Mouse (Mus musculus) midbrain, embryonic 11.5 days (tissue): ENCODE data around the gene Tatdn2. TPM values are rescaled to one million over a fixed set of nuclear protein-coding genes. Genes with fewer than 3 reads are reported as not detected.

Experiments used
- ATAC-seq: fragments of 200-750 bp; cut with Nextera tagmentation; 2 replicates; pipeline ENCODE4 v1.8.0; 2017; ENCODE audit warnings: moderate TSS enrichment, moderate library complexity; ENCODE audit not compliant: low FRiP score
- DNase-seq: peaks from one replicate; pipeline ENCODE4 v3.0.0; 2015; ENCODE audit warnings: low spot score; ENCODE audit errors: missing footprints
- H3K27ac ChIP-seq: fragments of 300-500 bp; sonication (generic); 2 replicates; pipeline ENCODE4 v1.5.1; 2014; ENCODE audit warnings: low read depth, low read length
- H3K27me3 ChIP-seq: fragments of 300-500 bp; sonication (generic); 2 replicates; pipeline ENCODE4 v1.6.1; 2014; ENCODE audit warnings: mild to moderate bottlenecking, low read length, moderate library complexity, mixed read lengths; ENCODE audit not compliant: control insufficient read depth, insufficient read depth
- H3K36me3 ChIP-seq: fragments of 300-500 bp; sonication (generic); 2 replicates; pipeline ENCODE4 v1.6.1; 2014; ENCODE audit warnings: mild to moderate bottlenecking, low read length, moderate library complexity, mixed read lengths; ENCODE audit not compliant: control insufficient read depth, insufficient read depth
- H3K4me1 ChIP-seq: fragments of 300-500 bp; sonication (generic); 2 replicates; pipeline ENCODE4 v1.6.1; 2014; ENCODE audit warnings: low read length; ENCODE audit not compliant: control insufficient read depth, insufficient read depth
- H3K4me2 ChIP-seq: fragments of 300-500 bp; sonication (generic); 2 replicates; pipeline ENCODE4 v1.6.1; 2014; ENCODE audit warnings: mild to moderate bottlenecking, moderate library complexity
- H3K4me3 ChIP-seq: fragments of 300-500 bp; sonication (generic); 2 replicates; pipeline ENCODE4 v1.5.1; 2014; ENCODE audit warnings: low read depth, low read length
- H3K9ac ChIP-seq: fragments of 300-500 bp; sonication (generic); 2 replicates; pipeline ENCODE4 v1.6.1; 2014; ENCODE audit warnings: low read length
- H3K9me3 ChIP-seq: fragments of 300-500 bp; sonication (generic); 2 replicates; pipeline ENCODE4 v1.6.1; 2016; ENCODE audit warnings: low read length; ENCODE audit not compliant: control insufficient read depth
- WGBS: fragments of 180-500 bp; shearing (Covaris S2); extraction: QIAGEN DNeasy Blood & Tissue Kit; methylation state at CpG from one replicate; pipeline ENCODE4 v1.1.7; 2014; 5-methylcytosine and 5-hydroxymethylcytosine counted together
- polyA plus RNA-seq: library from polyadenylated mRNA; unstranded; fragments of >200 nt; fragmentation: Nextera tagmentation; extraction: Ambion mirVana; gene quantifications from 2 replicates; pipeline ENCODE4 v1.2.1, GENCODE M21; 2014

Tatdn2 gene
- 1.0 and 1.7 TPM in 2 replicates for polyA plus RNA-seq

DNA sequence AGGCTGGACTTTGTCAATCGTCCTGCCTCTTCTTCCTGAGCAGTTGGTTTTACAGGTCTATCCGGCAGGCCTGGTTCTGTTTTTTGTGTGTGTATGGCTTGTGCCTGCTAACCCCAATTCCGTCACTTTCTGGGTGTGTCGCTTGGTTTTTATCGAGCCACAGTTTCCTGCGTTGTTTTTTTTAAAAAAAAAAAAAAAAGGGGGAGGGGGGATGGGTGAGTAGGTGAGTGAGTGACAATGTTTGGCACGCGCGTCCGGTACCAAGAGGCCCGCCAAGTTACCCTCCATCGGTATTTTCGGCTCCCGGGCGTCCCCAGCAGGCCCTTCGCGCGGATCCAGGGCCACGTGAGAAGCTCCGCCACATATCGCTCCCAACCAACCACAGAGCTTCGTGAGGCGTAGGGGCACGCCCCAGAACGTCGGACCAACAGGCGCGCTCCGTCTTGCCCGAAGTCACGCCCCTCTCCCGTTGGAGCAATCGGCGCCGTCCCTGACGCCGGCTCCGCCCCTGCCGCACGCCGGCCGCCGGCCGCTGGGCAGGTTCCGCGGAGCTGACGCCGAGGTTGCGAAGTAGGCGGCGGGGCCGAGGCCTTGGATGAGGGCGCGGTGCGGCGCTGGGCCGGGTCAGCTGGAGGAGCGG lies at the start of gene Tatdn2:
Gene Tatdn2, plus strand, starts transcription at position 469 of the 640 bp plus-strand sequence.
- no peaks in the 10 kb centered on the region; the same call in 1 of the 2 replicates for H3K36me3 ChIP-seq
- H3K4me1 ChIP-seq: peaks cover 16% of the 10 kb centered on the region
- under 1% methylated on average over 46 of the region's 58 CpGs for WGBS
- H3K9ac ChIP-seq: peak within 1 kb of the TSS; percentile 81
- no peaks in the 10 kb centered on the region for H3K27me3 ChIP-seq
- peak within 1 kb of the TSS; percentile 82 for H3K4me3 ChIP-seq
- peak within 1 kb of the TSS; percentile 83 for H3K27ac ChIP-seq
- DNase-seq (peak; percentile 98), ATAC-seq (peak; percentile 99)
- peak within 1 kb of the TSS; percentile 99 for H3K4me2 ChIP-seq
- H3K9me3 ChIP-seq: no peaks in the 10 kb centered on the region

GRCm38 (mm10) chr6:113649346-113650196 lies 47.3 kb upstream of the Tatdn2 start:
- Histone ChIP-seq H3K27me3 (no peaks in the 10 kb centered on the region), H3K4me1 (no peaks in the 10 kb centered on the region), H3K9me3 (no peaks in the 10 kb centered on the region), H3K36me3 (no peaks in the 10 kb centered on the region), H3K27ac (no peak overlapping the region), H3K4me2 (no peak overlapping the region), H3K9ac (no peak overlapping the region), H3K4me3 (no peak overlapping the region)
- DNase-seq: no peak
- ATAC-seq: no peak
- WGBS: 83% methylated on average over 7 of the region's 7 CpGs

GRCm38 (mm10) chr6:113650197-113650640 lies 46.6 kb upstream of the Tatdn2 start:
- Histone ChIP-seq H3K27ac (no peak overlapping the region), H3K4me3 (no peak overlapping the region), H3K9me3 (no peaks in the 10 kb centered on the region), H3K4me1 (no peaks in the 10 kb centered on the region), H3K36me3 (no peaks in the 10 kb centered on the region), H3K27me3 (no peaks in the 10 kb centered on the region), H3K4me2 (no peak overlapping the region), H3K9ac (no peak overlapping the region)
- DNase-seq (no peak), ATAC-seq (no peak)
- WGBS: 79% methylated on average over 4 of the region's 4 CpGs

GRCm38 (mm10) chr6:113651626-113652025 lies 45.2 kb upstream of the Tatdn2 start:
- no peak overlapping the region for H3K27ac ChIP-seq
- no peak for DNase-seq

DNA sequence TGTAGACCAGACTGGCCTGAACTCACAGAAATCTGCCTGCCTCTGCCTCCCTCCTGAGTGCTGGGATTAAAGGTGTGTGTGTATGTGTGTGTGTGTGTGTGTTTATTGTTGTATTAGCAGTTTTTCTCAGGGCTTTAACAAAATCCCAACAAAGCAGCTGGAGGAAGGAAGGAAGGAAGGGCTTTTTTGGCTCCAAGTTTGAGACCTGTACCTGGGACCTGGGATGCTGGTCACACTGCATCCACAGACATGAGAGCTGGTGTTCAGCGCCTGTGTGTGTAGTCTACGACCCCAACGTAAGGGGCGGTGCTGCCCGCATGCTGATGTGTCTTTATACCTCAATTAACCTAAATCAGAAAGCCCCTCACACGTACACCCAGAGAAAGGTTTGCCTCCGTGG lies 43.3 kb upstream of the Tatdn2 start:
- Histone ChIP-seq H3K4me1 (no peaks in the 10 kb centered on the region), H3K9me3 (no peaks in the 10 kb centered on the region), H3K27ac (no peak overlapping the region), H3K4me3 (no peak overlapping the region), H3K4me2 (no peak overlapping the region), H3K27me3 (no peaks in the 10 kb centered on the region), H3K36me3 (no peaks in the 10 kb centered on the region), H3K9ac (no peak overlapping the region)
- DNase-seq (no peak), ATAC-seq (no peak)
- 96% methylated on average over 7 of the region's 7 CpGs for WGBS

More at GRCm38 (mm10) chr6:113651626-113652025, 45.2 kb upstream of the Tatdn2 start:
- Histone ChIP-seq H3K36me3 (no peaks in the 10 kb centered on the region), H3K4me1 (no peaks in the 10 kb centered on the region), H3K4me2 (no peak overlapping the region), H3K4me3 (no peak overlapping the region), H3K9ac (no peak overlapping the region), H3K27me3 (no peaks in the 10 kb centered on the region), H3K9me3 (no peaks in the 10 kb centered on the region)
- ATAC-seq: no peak
- 69% methylated on average over 3 of the region's 3 CpGs for WGBS

- no peak overlapping the region for H3K4me3 ChIP-seq
- no peak for DNase-seq
- H3K9ac ChIP-seq: no peak overlapping the region
- 84% methylated on average over 8 of the region's 8 CpGs for WGBS
- no peaks in the 10 kb centered on the region for H3K9me3 ChIP-seq
- no peaks in the 10 kb centered on the region for H3K36me3 ChIP-seq
- H3K4me1 ChIP-seq: no peaks in the 10 kb centered on the region
- no peak overlapping the region for H3K27ac ChIP-seq
- H3K4me2 ChIP-seq: no peak overlapping the region
- no peaks in the 10 kb centered on the region for H3K27me3 ChIP-seq
- ATAC-seq: no peak
These were observed 42.7 kb upstream of the Tatdn2 start for GRCm38 (mm10) chr6:113654102-113654501.

- no peaks in the 10 kb centered on the region for H3K4me1 ChIP-seq
- DNase-seq (no peak), ATAC-seq (no peak)
- no peaks in the 10 kb centered on the region for H3K9me3 ChIP-seq
- no peak overlapping the region for H3K4me3 ChIP-seq
- H3K27me3 ChIP-seq: no peaks in the 10 kb centered on the region
- WGBS: 83% methylated on average over 16 of the region's 16 CpGs
- H3K9ac ChIP-seq: no peak overlapping the region
- no peak overlapping the region for H3K4me2 ChIP-seq
- H3K36me3 ChIP-seq: no peaks in the 10 kb centered on the region
- no peak overlapping the region for H3K27ac ChIP-seq
These were observed 42.0 kb upstream of the Tatdn2 start for GRCm38 (mm10) chr6:113654753-113655397.

- no peak overlapping the region for H3K27ac ChIP-seq
- no peak overlapping the region for H3K9ac ChIP-seq
- 87% methylated on average over 3 of the region's 3 CpGs for WGBS
- no peak overlapping the region for H3K4me2 ChIP-seq
- no peaks in the 10 kb centered on the region for H3K4me1 ChIP-seq
- H3K36me3 ChIP-seq: no peaks in the 10 kb centered on the region
- H3K9me3 ChIP-seq: no peaks in the 10 kb centered on the region
- DNase-seq (no peak), ATAC-seq (no peak)
- no peaks in the 10 kb centered on the region for H3K27me3 ChIP-seq
- no peak overlapping the region for H3K4me3 ChIP-seq
These were observed 41.4 kb upstream of the Tatdn2 start for GRCm38 (mm10) chr6:113655475-113655874.

- H3K9me3 ChIP-seq: no peaks in the 10 kb centered on the region
- no peak for ATAC-seq
These were observed 40.0 kb upstream of the Tatdn2 start for GRCm38 (mm10) chr6:113656847-113657246.

More at GRCm38 (mm10) chr6:113656847-113657246, 40.0 kb upstream of the Tatdn2 start:
- WGBS: 75% methylated on average over 6 of the region's 6 CpGs
- no peak overlapping the region for H3K4me2 ChIP-seq
- H3K27ac ChIP-seq: no peak overlapping the region
- H3K4me1 ChIP-seq: no peaks in the 10 kb centered on the region
- H3K4me3 ChIP-seq: no peak overlapping the region
- no peak for DNase-seq
- no peaks in the 10 kb centered on the region for H3K27me3 ChIP-seq
- no peaks in the 10 kb centered on the region for H3K36me3 ChIP-seq
- no peak overlapping the region for H3K9ac ChIP-seq
